Mouse (Mus musculus) MEL (cell line): ENCODE results near the gene Ambra1.

Experiments used
- CHD1 ChIP-seq: IDR thresholded peaks from 2 replicates; pipeline ENCODE4 v1.6.1; 2012; ENCODE audit warnings: low read depth, mild to moderate bottlenecking, inconsistent platforms, low read length, improper control_type of control experiment
- CTCF ChIP-seq, 3 experiments: IDR thresholded peaks in 2 of 3; conservative IDR thresholded peaks in 1 of 3; 2 replicates each; pipeline ENCODE4 v1.5.1; 2011 to 2012; ENCODE audit warnings: low read length in 3 of 3, low read depth in 2 of 3, mild to moderate bottlenecking in 2 of 3, improper control_type of control experiment in 1 of 3, inconsistent platforms in 1 of 3, mixed read lengths in 1 of 3, moderate library complexity in 1 of 3; ENCODE audit not compliant: control insufficient read depth in 1 of 3, insufficient read depth in 1 of 3, poor library complexity in 1 of 3, severe bottlenecking in 1 of 3
- E2F4 ChIP-seq: IDR thresholded peaks from 2 replicates; pipeline ENCODE4 v1.6.1; 2011; ENCODE audit warnings: low read depth, low read length, improper control_type of control experiment, borderline replicate concordance
- ETS1 ChIP-seq: IDR thresholded peaks from 2 replicates; pipeline ENCODE4 v1.6.1; 2012; ENCODE audit warnings: low read depth, mild to moderate bottlenecking, inconsistent platforms, low read length, improper control_type of control experiment, moderate library complexity
- GATA1 ChIP-seq: IDR thresholded peaks from 2 replicates; pipeline ENCODE4 v1.6.1; 2011; ENCODE audit warnings: low read depth, low read length, improper control_type of control experiment
- JUND ChIP-seq: IDR thresholded peaks from 2 replicates; pipeline ENCODE4 v1.6.1; 2011; ENCODE audit warnings: low read depth, mild to moderate bottlenecking, improper control_type of control experiment, low read length
- MAX ChIP-seq: IDR thresholded peaks from 2 replicates; pipeline ENCODE4 v1.6.1; 2011; ENCODE audit warnings: low read length, improper control_type of control experiment
- MAZ ChIP-seq: IDR thresholded peaks from 2 replicates; pipeline ENCODE4 v1.6.1; 2012; ENCODE audit warnings: low read depth, mild to moderate bottlenecking, inconsistent platforms, low read length, improper control_type of control experiment
- NELFE ChIP-seq: IDR thresholded peaks from 2 replicates; pipeline ENCODE4 v1.6.1; 2011; ENCODE audit warnings: low read depth, low read length, improper control_type of control experiment
- NRF1 ChIP-seq: IDR thresholded peaks from 2 replicates; pipeline ENCODE4 v1.6.1; 2014; ENCODE audit warnings: low read depth, mild to moderate bottlenecking, inconsistent platforms, low read length, improper control_type of control experiment, moderate library complexity; ENCODE audit not compliant: poor library complexity, insufficient read depth, severe bottlenecking
- POLR2A ChIP-seq, 2 experiments: IDR thresholded peaks; 2 replicates each; pipeline ENCODE4 v1.6.1; 2011 to 2012; ENCODE audit warnings: low read length in 2 of 2, mild to moderate bottlenecking in 2 of 2, control low read depth in 1 of 2, improper control_type of control experiment in 1 of 2, low read depth in 1 of 2, moderate library complexity in 1 of 2; ENCODE audit not compliant: control insufficient read depth in 1 of 2, insufficient read depth in 1 of 2, poor library complexity in 1 of 2
- RCOR1 ChIP-seq: IDR thresholded peaks from 2 replicates; pipeline ENCODE4 v1.6.1; 2012; ENCODE audit warnings: low read depth, mild to moderate bottlenecking, inconsistent platforms, low read length, improper control_type of control experiment
- USF1 ChIP-seq: IDR thresholded peaks from 2 replicates; pipeline ENCODE4 v1.6.1; 2014; ENCODE audit warnings: low read depth, mild to moderate bottlenecking, inconsistent platforms, low read length, improper control_type of control experiment, moderate library complexity
- USF2 ChIP-seq, 2 experiments: IDR thresholded peaks; 2 replicates each; pipeline ENCODE4 v1.6.1; 2011 to 2012; ENCODE audit warnings: improper control_type of control experiment in 2 of 2, low read length in 2 of 2, borderline replicate concordance in 1 of 2, inconsistent platforms in 1 of 2, low read depth in 1 of 2, mild to moderate bottlenecking in 1 of 2; ENCODE audit not compliant: insufficient read depth in 1 of 2

DNA sequence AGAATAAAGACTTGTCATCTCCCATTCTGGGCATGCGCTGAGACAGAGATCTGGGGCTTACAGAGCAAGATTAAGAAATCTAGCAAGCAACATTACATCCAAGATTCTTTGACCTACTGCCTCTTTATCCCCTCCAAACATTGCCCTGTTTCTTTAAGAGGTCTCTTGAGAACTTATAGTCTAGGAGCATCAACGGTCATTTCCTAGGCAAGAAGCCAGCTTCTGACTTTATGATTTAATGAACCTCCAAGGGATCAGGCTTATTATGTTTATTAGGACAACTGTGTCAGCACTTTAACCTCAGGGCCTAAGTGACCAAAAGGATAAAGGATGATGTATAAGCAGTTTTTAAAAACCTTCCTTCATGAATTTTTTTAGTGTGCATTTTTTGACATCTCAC is 64.5 kb downstream of the Ambra1 start:
- TF ChIP-seq NELFE (no peak), MAZ (no peak), USF1 (no peak), CTCF (IDR thresholded peaks at IDR 0.05 in 2 of 3, conservative IDR thresholded peaks at IDR 0.05 in 1 of 3; ENCODE audit: control insufficient read depth in 1 of 3, insufficient read depth in 1 of 3, low read depth in 2 of 3, low read length in 3 of 3, poor library complexity in 1 of 3, severe bottlenecking in 1 of 3) (no peak), E2F4 (no peak), JUND (no peak), USF2 (IDR thresholded peaks at IDR 0.05; ENCODE audit: borderline replicate concordance in 1 of 2, insufficient read depth in 1 of 2, low read depth in 1 of 2, low read length in 2 of 2) (no peak), RCOR1 (no peak), POLR2A (IDR thresholded peaks at IDR 0.05; ENCODE audit: control insufficient read depth in 1 of 2, insufficient read depth in 1 of 2, low read depth in 1 of 2, low read length in 2 of 2, poor library complexity in 1 of 2) (no peak), NRF1 (no peak), MAX (no peak), GATA1 (no peak), CHD1 (no peak), ETS1 (no peak)
